Mouse (Mus musculus) hindlimb bud, embryonic 11.5 days (tissue): ENCODE data around the gene Ppef2.
"Not testable (repeated sequence)": the region's sequence is repeated elsewhere in the genome, so short reads cannot be mapped to it uniquely, and the experiment has no call there.

Source experiments
- DNase-seq: peaks from one replicate; pipeline ENCODE4 v3.0.0-alpha.2; 2012; ENCODE audit warnings: low read depth, low spot score; ENCODE audit errors: extremely low spot score

Gene Ppef2

GRCm38 (mm10) chr5:92196895-92197811 is 58.9 kb downstream of the Ppef2 start:
- DNase-seq: no peak

GRCm38 (mm10) chr5:92195716-92196115 is 60.4 kb downstream of the Ppef2 start:
- DNase-seq: not testable (repeated sequence)

- DNase-seq: no peak
These were observed 67.1 kb downstream of the Ppef2 start for GRCm38 (mm10) chr5:92188881-92189483.

GRCm38 (mm10) chr5:92183071-92183830 is 72.8 kb downstream of the Ppef2 start:
- no peak for DNase-seq
